8 mouse cellular contexts compared by ENCODE assay signal in the genomic region with DNA sequence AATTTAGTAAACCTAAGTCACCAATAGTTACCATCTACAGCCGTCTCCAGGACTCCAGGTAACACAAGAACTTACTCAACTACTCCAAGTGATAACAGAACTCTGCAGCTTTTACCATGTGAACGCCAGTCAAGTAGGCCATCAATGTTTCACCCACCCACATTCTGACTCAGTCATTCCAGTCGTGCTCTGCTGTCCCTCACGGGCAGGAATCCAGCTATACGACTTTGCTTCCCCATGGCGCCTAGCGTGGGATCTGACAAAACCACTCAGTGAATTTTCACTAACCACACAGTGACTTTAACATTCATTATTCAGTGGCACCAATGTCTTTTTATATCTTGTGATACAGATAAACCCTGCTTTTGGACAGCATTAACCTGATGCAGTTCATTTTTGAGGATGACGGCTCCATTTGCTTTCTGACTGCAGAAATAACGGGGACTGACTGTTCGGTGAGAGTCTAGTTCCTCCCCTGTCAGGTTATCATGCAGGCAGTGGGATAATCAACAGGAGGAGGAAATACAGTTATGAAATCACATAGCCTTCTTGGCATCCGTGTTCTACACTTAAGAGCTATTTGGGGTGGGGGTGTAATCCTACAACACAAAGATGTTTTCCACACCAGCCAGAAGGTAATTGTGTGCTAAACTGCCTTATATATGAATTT.
DNase-seq lines count a peak whose midpoint lies in the region; ATAC-seq lines count a peak whose summit lies in the region.

No protein-coding gene starts in this region.

- peak overlapping the region; percentile 99 for H3K9ac ChIP-seq in hindbrain, embryonic 14.5 days
- 0 out of 2 replicates have a peak overlapping the region, but pooled peaks have one; percentile 28 for H3K9ac ChIP-seq in midbrain, embryonic 16.5 days (ENCODE audit: low read depth, low read length)

- peaks cover 14% of the 10 kb centered on the region; the same call in 1 of the 2 replicates for H3K36me3 ChIP-seq in hindbrain, embryonic 14.5 days (replicated peaks; ENCODE audit: control insufficient read depth, insufficient read depth)
- H3K36me3 ChIP-seq in midbrain, embryonic 16.5 days (ENCODE audit: control insufficient read depth, insufficient read depth, low read length): 0 out of 2 replicates have a peak, but pooled peaks cover 2% of the 10 kb centered on the region

- peak overlapping the region; percentile 99 for H3K4me3 ChIP-seq in hindbrain, embryonic 14.5 days (replicated peaks; ENCODE audit: low read length)
- H3K4me3 ChIP-seq in midbrain, embryonic 16.5 days (ENCODE audit: low read depth, low read length): peak overlapping the region; percentile 95

- DNase-seq in CD4-positive, CD25-positive, alpha-beta regulatory T cell, adult 2 months (ENCODE audit: low read depth, low spot score): peak; percentile 25
- DNase-seq in lung, postnatal 25 days (ENCODE audit: low spot score): peak; percentile 12
- no peak for DNase-seq in lung, postnatal 14 days
- DNase-seq in hindbrain, embryonic 14.5 days (ENCODE audit: low spot score): no peak
- no peak for DNase-seq in embryo, embryonic 9.5 days (ENCODE audit: extremely low spot score)
- no peak for DNase-seq in kidney, postnatal 25 days

- H3K27ac ChIP-seq in hindbrain, embryonic 14.5 days: peak overlapping the region; percentile 53; the same call in 1 of the 2 replicates
- H3K27ac ChIP-seq in midbrain, embryonic 16.5 days (ENCODE audit: low read length): no peak overlapping the region

- WGBS in hindbrain, embryonic 14.5 days: 60% methylated on average over 11 of the region's 11 CpGs
- 64% methylated on average over 11 of the region's 11 CpGs for WGBS in midbrain, embryonic 16.5 days

- peak overlapping the region; percentile 66 for H3K4me2 ChIP-seq in hindbrain, embryonic 14.5 days (replicated peaks)
- peak overlapping the region; percentile 70 for H3K4me2 ChIP-seq in midbrain, embryonic 16.5 days (ENCODE audit: low read length)

- ATAC-seq in CD4-positive, CD25-positive, alpha-beta regulatory T cell, adult 4 months: no peak
- ATAC-seq in hindbrain, embryonic 14.5 days (ENCODE audit: low FRiP score): no peak
- ATAC-seq in midbrain, embryonic 16.5 days: no peak

- peaks cover 28% of the 10 kb centered on the region for H3K4me1 ChIP-seq in hindbrain, embryonic 14.5 days (replicated peaks; ENCODE audit: control insufficient read depth, insufficient read depth, low read length)
- peaks cover 23% of the 10 kb centered on the region for H3K4me1 ChIP-seq in midbrain, embryonic 16.5 days (ENCODE audit: control insufficient read depth, insufficient read depth, low read length)

- no peaks in the 10 kb centered on the region for H3K27me3 ChIP-seq in hindbrain, embryonic 14.5 days (ENCODE audit: control insufficient read depth, insufficient read depth, low read length)
- H3K27me3 ChIP-seq in midbrain, embryonic 16.5 days (ENCODE audit: control insufficient read depth, insufficient read depth, low read depth, low read length): no peaks in the 10 kb centered on the region

- H3K9me3 ChIP-seq in hindbrain, embryonic 14.5 days (ENCODE audit: control insufficient read depth, low read length): no peaks in the 10 kb centered on the region
- H3K9me3 ChIP-seq in midbrain, embryonic 16.5 days (replicated peaks; ENCODE audit: control insufficient read depth, low read length, poor library complexity, severe bottlenecking): no peaks in the 10 kb centered on the region

Comparison
In these comparisons a context has a peak if more than half of its experiments do, and no peak if none do; other contexts are left out.
1. DNase-seq: peak in CD4-positive, CD25-positive, alpha-beta regulatory T cell, adult 2 months (single experiment) and lung, postnatal 25 days (single experiment); none in lung, postnatal 14 days (single experiment), hindbrain, embryonic 14.5 days (single experiment), embryo, embryonic 9.5 days (single experiment) and kidney, postnatal 25 days (0 of 2).